Mouse (Mus musculus) adrenal gland, postnatal 0 days (tissue): ENCODE measurements around the gene Rmi2. TPM values are rescaled to one million over a fixed set of nuclear protein-coding genes. Genes with fewer than 3 reads are reported as not detected.

Experiments
- polyA plus RNA-seq: library from polyadenylated mRNA; unstranded; fragments of >200 nt; fragmentation: Nextera tagmentation; extraction: Ambion mirVana; gene quantifications from 2 replicates; pipeline ENCODE4 v1.2.1, GENCODE M21; 2015

The Rmi2 gene
- 1.5 and 1.6 TPM in 2 replicates for polyA plus RNA-seq

DNA sequence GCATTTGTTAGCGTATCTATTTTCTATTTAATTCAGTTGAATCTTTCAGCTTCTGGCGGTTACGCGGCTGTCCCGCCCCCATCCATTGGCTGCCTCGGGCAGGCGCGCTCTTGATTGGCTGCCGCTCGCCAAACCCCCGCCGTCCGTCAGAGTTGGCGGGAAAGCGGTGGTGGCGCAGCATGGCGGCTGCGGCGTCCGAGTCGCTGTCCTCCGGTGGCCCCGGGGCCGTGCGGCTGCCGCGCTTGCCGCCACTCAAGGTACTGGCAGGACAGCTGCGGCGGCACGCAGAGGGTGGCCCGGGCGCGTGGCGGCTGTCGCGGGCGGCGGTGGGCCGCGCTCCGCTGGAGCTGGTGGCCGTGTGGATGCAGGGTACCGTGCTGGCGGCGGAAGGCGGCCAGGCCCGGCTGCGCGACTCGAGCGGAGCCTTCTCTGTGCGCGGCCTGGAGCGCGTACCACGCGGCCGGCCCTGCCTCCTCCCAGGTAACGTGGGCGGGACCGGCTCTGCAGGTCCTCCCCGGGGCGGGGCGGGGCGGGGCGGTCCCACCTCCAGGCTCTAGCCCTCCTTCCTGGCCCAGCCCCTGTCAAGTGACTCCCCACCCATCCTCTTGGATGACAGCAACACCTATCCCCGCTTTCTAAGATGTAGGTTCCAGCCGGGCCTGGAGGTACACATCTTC lies at the start of gene Rmi2:
Gene Rmi2, plus strand, starts transcription at position 149 of the 677 bp plus-strand sequence.

DNA sequence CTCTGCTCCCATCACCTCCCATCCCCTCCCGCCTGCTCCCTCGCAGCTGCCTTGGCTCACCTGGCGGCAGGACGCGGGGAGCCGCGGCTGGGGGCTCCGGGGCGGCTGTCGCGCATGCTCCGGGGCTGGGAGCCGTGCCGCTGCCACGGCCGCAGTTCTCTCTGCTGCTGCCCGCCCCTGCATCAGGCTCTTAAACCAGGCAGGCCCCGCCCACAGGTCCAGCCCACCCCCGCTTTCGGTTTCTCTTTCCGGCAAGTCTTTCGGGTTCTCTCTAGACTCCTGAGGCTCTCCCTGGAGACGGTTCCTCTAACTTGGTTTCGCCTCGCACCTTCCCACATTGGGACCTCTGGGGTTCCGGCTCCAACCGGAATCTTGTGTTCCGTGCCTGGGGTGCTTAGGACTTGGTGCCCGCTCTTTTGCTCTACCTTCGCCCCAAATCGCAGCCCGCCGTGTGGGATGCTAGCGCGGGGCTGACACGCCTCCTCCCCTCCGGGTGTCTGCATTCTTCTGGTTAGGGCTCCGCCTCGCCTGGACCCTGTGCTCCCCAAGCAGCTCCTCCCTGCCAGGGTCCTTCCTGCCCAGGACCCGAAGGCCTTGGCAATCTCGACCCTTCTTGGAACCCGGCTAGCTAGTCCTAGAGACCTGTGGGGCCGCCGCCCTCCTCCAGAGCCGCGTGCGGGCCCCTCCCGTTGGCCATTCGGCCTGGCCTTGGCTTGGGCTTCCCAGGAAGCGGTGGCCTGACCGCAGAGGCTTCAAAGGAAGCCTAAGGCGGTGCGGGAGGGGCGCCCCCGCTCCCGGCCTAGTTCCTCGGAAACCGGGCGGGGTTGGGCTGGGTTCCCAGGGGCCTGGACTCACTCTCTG lies 49.3 kb upstream of the Rmi2 start, which contains the start of gene Socs1:
Gene Socs1, minus strand, starts transcription at position 166 of the 861 bp plus-strand sequence.

DNA sequence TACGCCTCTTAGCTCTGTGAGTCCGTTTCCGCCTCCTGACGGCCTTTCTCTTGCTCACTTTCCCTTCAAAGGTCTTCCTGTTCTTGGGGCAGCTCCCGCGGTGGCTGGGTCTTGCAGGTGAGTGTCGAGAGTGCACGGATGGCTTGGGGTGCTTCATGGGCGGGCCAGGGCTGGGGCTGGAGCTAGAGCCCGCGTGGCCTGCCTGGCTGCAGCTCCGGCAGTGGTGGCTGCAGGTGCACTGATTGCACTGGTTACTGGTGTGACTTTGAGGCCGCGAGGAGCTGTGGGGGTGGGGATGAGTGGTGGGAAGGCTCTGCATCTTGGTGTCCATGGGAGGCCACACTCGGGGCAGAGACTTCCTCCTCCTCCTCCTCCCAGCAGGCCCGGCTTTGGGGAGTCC lies 46.6 kb upstream of the Rmi2 start, which contains the start of gene Tnp2:
Gene Tnp2, minus strand, starts transcription at position 390 of the 400 bp plus-strand sequence.

DNA sequence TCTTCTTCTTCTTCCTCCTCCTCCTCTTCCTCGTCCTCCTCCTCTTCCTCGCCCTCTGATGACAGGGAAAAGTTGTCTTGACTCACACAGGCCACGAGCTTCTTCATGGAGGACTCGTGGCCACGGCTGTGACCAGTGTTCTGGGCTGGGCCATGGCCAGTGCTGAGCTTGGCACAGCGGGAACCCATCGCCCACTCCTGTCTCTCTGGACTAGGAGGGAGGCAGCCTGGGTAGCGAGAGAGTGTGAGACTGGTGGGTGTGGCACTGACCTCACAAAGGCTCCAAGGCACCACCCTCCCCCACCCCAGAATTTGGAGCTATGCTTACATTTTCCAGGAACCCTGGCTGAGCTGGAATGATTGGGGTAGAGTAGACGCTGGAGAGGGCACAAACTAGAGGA lies 44.2 kb upstream of the Rmi2 start, which contains the start of gene Prm3:
Gene Prm3, minus strand, starts transcription at position 213 of the 400 bp plus-strand sequence.

DNA sequence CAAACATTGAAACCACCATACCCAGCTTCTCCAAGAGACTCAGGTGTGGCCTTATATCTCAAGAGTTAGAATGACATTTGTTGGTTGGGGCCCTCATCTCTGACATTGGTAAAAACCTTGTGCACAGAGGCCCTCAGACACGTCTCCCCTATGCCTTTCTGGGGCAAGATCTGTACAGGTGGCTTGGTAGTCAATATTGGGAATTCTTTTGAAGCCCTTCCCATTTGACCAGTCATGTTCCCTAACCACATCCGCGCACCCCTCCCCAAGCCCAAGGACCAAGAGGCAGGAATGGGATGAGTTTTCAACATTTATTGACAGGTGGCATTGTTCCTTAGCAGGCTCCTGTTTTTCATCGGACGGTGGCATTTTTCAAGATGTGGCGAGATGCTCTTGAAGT lies 38.8 kb upstream of the Rmi2 start, which contains the start of gene Prm2:
Gene Prm2, minus strand, starts transcription at position 101 of the 400 bp plus-strand sequence.

DNA sequence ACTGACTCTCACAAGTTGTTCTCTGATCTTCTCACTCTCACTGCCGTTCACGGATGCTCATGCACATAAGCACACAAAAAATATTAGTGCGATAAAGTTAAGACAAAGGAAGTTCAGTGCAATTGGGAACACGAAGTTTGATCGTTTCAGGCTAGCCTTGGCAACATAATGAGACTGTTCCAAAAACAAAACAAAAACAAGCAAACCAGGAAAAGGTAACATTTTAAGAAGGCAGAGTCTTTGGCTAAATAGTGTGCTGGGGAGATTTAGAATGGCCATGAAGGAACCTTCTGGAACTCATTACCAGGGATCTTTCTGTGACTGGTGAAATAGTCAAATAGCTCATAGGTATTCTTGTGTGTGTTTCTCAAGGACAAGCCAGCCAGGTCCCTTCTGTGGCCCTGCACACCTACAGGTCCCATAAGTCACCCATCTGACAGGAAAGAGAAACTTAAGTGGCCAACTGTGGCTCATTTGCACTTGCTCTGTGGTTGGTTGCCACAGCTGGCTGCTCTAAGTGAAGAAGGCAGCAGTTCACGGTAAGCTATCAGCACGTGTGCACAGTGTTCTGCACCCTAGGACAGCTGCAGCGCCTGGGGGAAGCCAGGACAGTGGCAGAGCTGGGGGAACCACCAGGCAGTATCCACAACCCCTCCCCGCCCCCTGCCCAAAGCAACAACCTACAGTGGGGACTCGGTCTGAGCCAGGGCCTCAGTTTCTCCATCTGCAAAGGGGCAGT lies 28.9 kb upstream of the Rmi2 start, which contains the start of gene Prm1:
Gene Prm1, minus strand, starts transcription at position 51 of the 739 bp plus-strand sequence.

DNA sequence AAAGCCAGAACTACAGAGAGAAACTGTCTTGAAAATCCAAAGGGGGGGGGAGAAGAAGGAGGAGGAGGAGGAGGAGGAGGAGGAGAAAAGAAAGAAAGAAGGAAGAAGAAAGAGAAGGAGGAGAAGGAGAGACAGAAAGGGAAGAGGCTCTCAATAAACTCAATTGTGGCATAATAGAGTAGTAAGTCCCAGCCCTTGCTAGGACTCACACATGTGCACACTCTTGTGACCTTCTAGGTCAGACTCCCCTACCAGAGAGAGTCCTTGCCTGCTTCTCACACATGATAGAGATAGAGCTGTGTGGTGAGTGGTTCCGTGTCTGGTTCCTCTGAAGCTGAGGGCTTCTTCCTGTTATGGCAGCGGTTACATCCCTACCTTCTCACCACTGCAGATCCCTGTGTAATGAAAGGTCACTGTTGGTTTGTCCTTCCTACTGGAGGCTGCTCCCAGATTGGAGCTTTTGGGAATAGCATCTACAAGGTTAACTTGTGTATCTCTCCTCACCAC lies 21.9 kb upstream of the Rmi2 start, which contains the start of gene Gm11172:
Gene Gm11172, plus strand, starts transcription at position 51 of the 507 bp plus-strand sequence.

Other genes with a start within 250 kb of the Rmi2 start
- 7.5 and 8.8 TPM in 2 replicates for gene Socs1, start 49.5 kb upstream of the Rmi2 start, polyA plus RNA-seq
- gene Tnp2, start 46.4 kb upstream of the Rmi2 start, polyA plus RNA-seq: not detected in 2 replicates
- not detected in 2 replicates for gene Prm3, start 44.1 kb upstream of the Rmi2 start, polyA plus RNA-seq
- gene Prm2, start 38.9 kb upstream of the Rmi2 start, polyA plus RNA-seq: not detected in 2 replicates
- gene Prm1, start 29.2 kb upstream of the Rmi2 start, polyA plus RNA-seq: not detected in 2 replicates
- gene Gm11172, start 22.1 kb upstream of the Rmi2 start, polyA plus RNA-seq: not detected in 2 replicates
- gene Snn, start 225.9 kb downstream of the Rmi2 start, polyA plus RNA-seq: 16.6 and 23.5 TPM in 2 replicates
- 75.3 and 113 TPM in 2 replicates for gene Litaf, start 231.1 kb downstream of the Rmi2 start, polyA plus RNA-seq